In genomic region chr7:28958770-28959169, GRCm38 (mm10) we compare ENCODE assay signal across 8 mouse cellular contexts. TPM values are rescaled to one million over a fixed set of nuclear protein-coding genes. Genes with fewer than 3 reads are reported as not detected.
DNase-seq lines count a peak whose midpoint lies in the region; ATAC-seq and TF ChIP-seq lines count a peak whose summit lies in the region.
"Had no signal": no experiment of that assay in that cellular context is flagged by ENCODE, and none has a peak within 500 bp of the region (broad histone marks: within the 10 kb centered on the region; RNA-seq: fewer than 3 reads in every experiment).

No protein-coding gene starts in this region.

- TF ChIP-seq POLR2A in limb, embryonic 14.5 days (IDR thresholded peaks at IDR 0.05; ENCODE audit: borderline replicate concordance, extremely low read depth, insufficient read depth, insufficient read length), result no peak

- ATAC-seq in heart, embryonic 16.5 days (replicated peaks; ENCODE audit: extremely low read depth, insufficient read depth, low FRiP score), result no peak
- ATAC-seq in midbrain, embryonic 15.5 days (replicated peaks), result no peak
- no peak for ATAC-seq in limb, embryonic 14.5 days (ENCODE audit: low FRiP score, low read depth)

- peak overlapping the region; percentile 95 for H3K27ac ChIP-seq in heart, embryonic 16.5 days (ENCODE audit: low read length)
- no peak overlapping the region for H3K27ac ChIP-seq in midbrain, embryonic 15.5 days
- no peak overlapping the region for H3K27ac ChIP-seq in midbrain, embryonic 10.5 days (replicated peaks)
- H3K27ac ChIP-seq in limb, embryonic 14.5 days (replicated peaks; ENCODE audit: low read depth, low read length), result no peak overlapping the region

- H3K4me2 ChIP-seq in heart, embryonic 16.5 days (ENCODE audit: low read depth, low read length), result peak overlapping the region; percentile 96
- 0 out of 2 replicates have a peak overlapping the region, but pooled peaks have one; percentile 7 for H3K4me2 ChIP-seq in midbrain, embryonic 15.5 days
- peak overlapping the region; percentile 75 for H3K4me2 ChIP-seq in limb, embryonic 14.5 days (replicated peaks; ENCODE audit: low read depth, low read length, severe bottlenecking)

- H3K4me1 ChIP-seq in heart, embryonic 16.5 days (ENCODE audit: control insufficient read depth, insufficient read depth, low read length), result peaks cover 62% of the 10 kb centered on the region
- peaks cover 51% of the 10 kb centered on the region for H3K4me1 ChIP-seq in midbrain, embryonic 15.5 days
- peaks cover 83% of the 10 kb centered on the region for H3K4me1 ChIP-seq in midbrain, embryonic 10.5 days
- H3K4me1 ChIP-seq in limb, embryonic 14.5 days (ENCODE audit: control insufficient read depth, insufficient read depth, low read length), result peaks cover 56% of the 10 kb centered on the region

- peaks cover 3% of the 10 kb centered on the region; the same call in 1 of the 2 replicates for H3K36me3 ChIP-seq in heart, embryonic 16.5 days (ENCODE audit: control insufficient read depth, insufficient read depth)
- no peaks in the 10 kb centered on the region for H3K36me3 ChIP-seq in midbrain, embryonic 15.5 days (replicated peaks)
- H3K36me3 ChIP-seq in midbrain, embryonic 10.5 days, result peaks cover 25% of the 10 kb centered on the region
- H3K36me3 ChIP-seq in limb, embryonic 14.5 days (ENCODE audit: control insufficient read depth, insufficient read depth, low read length), result peaks cover 10% of the 10 kb centered on the region

- H3K9ac ChIP-seq in heart, embryonic 16.5 days (ENCODE audit: low read length), result peak overlapping the region; percentile 100
- H3K9ac ChIP-seq in midbrain, embryonic 15.5 days, result no peak overlapping the region
- no peak overlapping the region for H3K9ac ChIP-seq in limb, embryonic 14.5 days (ENCODE audit: low read depth, low read length, severe bottlenecking)

- H3K9me3 ChIP-seq in heart, embryonic 16.5 days (replicated peaks; ENCODE audit: control insufficient read depth, low read length), result no peaks in the 10 kb centered on the region
- H3K9me3 ChIP-seq in midbrain, embryonic 15.5 days, result no peaks in the 10 kb centered on the region
- no peaks in the 10 kb centered on the region for H3K9me3 ChIP-seq in midbrain, embryonic 10.5 days (replicated peaks)
- H3K9me3 ChIP-seq in limb, embryonic 14.5 days (ENCODE audit: control insufficient read depth, low read length), result no peaks in the 10 kb centered on the region

- WGBS in heart, embryonic 16.5 days, result 56% methylated on average over 1 of the region's 1 CpGs
- WGBS in midbrain, embryonic 15.5 days, result 85% methylated on average over 1 of the region's 1 CpGs
- WGBS in midbrain, embryonic 10.5 days, result 76% methylated on average over 1 of the region's 1 CpGs
- 57% methylated on average over 1 of the region's 1 CpGs for WGBS in limb, embryonic 14.5 days

- H3K4me3 ChIP-seq in heart, embryonic 16.5 days (ENCODE audit: low read length), result peak overlapping the region; percentile 98
- H3K4me3 ChIP-seq in midbrain, embryonic 15.5 days, result no peak overlapping the region
- no peak overlapping the region for H3K4me3 ChIP-seq in midbrain, embryonic 10.5 days
- no peak overlapping the region for H3K4me3 ChIP-seq in limb, embryonic 14.5 days (replicated peaks; ENCODE audit: low read length)

- H3K27me3 ChIP-seq in heart, embryonic 16.5 days (ENCODE audit: control insufficient read depth, insufficient read depth, low read length), result no peaks in the 10 kb centered on the region
- no peaks in the 10 kb centered on the region for H3K27me3 ChIP-seq in midbrain, embryonic 15.5 days (replicated peaks)
- H3K27me3 ChIP-seq in midbrain, embryonic 10.5 days (ENCODE audit: low read depth, poor library complexity, severe bottlenecking), result no peaks in the 10 kb centered on the region
- H3K27me3 ChIP-seq in limb, embryonic 14.5 days (ENCODE audit: control insufficient read depth, insufficient read depth, low read length), result no peaks in the 10 kb centered on the region

- DNase-seq in heart, adult 11 months, result no peak
- DNase-seq in midbrain, embryonic 10.5 days (ENCODE audit: low spot score), result no peak
- no peak for DNase-seq in limb, embryonic 14.5 days (ENCODE audit: low spot score)
- no peak for DNase-seq in natural killer cell, adult 2 months (ENCODE audit: low spot score in 2 of 2)
- DNase-seq in right cerebral cortex, postnatal 25 days, result no peak
- DNase-seq: lung, postnatal 10 days had no signal

RNA-seq across cellular contexts. Expression of gene Actn4, which starts 3.4 kb away (rescaled TPM):
- polyA plus RNA-seq in heart, embryonic 16.5 days (2015; fragmentation: Nextera tagmentation; extraction: Ambion mirVana), result 260 and 301 TPM in 2 replicates
- 140 and 143 TPM in 2 replicates for polyA plus RNA-seq in midbrain, embryonic 15.5 days (2015; fragmentation: Nextera tagmentation; extraction: Ambion mirVana)
- polyA plus RNA-seq in midbrain, embryonic 10.5 days (2016; fragmentation: Nextera tagmentation; extraction: Ambion mirVana), result 236 and 239 TPM in 2 replicates
- polyA plus RNA-seq in limb, embryonic 14.5 days (2012; rRNA removed), result 268 and 299 TPM in 2 replicates
- polyA plus RNA-seq in limb, embryonic 14.5 days (2014; fragmentation: Nextera tagmentation; extraction: Ambion mirVana), result 295 and 304 TPM in 2 replicates

RNA-seq across cellular contexts. Expression of gene Eif3k, which starts 22.9 kb away (rescaled TPM):
- polyA plus RNA-seq in heart, embryonic 16.5 days (2015; fragmentation: Nextera tagmentation; extraction: Ambion mirVana), result 262 and 283 TPM in 2 replicates
- polyA plus RNA-seq in midbrain, embryonic 15.5 days (2015; fragmentation: Nextera tagmentation; extraction: Ambion mirVana), result 269 and 284 TPM in 2 replicates
- polyA plus RNA-seq in midbrain, embryonic 10.5 days (2016; fragmentation: Nextera tagmentation; extraction: Ambion mirVana), result 402 and 429 TPM in 2 replicates
- 473 and 518 TPM in 2 replicates for polyA plus RNA-seq in limb, embryonic 14.5 days (2012; rRNA removed)
- polyA plus RNA-seq in limb, embryonic 14.5 days (2014; fragmentation: Nextera tagmentation; extraction: Ambion mirVana), result 450 TPM in 2 replicates

RNA-seq across cellular contexts. Expression of gene Map4k1, which starts 23.1 kb away (rescaled TPM):
- polyA plus RNA-seq in heart, embryonic 16.5 days (2015; fragmentation: Nextera tagmentation; extraction: Ambion mirVana), result 6.0 and 12.2 TPM in 2 replicates
- 8.5 and 11.4 TPM in 2 replicates for polyA plus RNA-seq in midbrain, embryonic 15.5 days (2015; fragmentation: Nextera tagmentation; extraction: Ambion mirVana)
- 7.9 and 11.4 TPM in 2 replicates for polyA plus RNA-seq in midbrain, embryonic 10.5 days (2016; fragmentation: Nextera tagmentation; extraction: Ambion mirVana)
- polyA plus RNA-seq in limb, embryonic 14.5 days (2012; rRNA removed), result 9.3 and 9.5 TPM in 2 replicates
- polyA plus RNA-seq in limb, embryonic 14.5 days (2014; fragmentation: Nextera tagmentation; extraction: Ambion mirVana), result 6.4 and 7.0 TPM in 2 replicates

Comparison
In these comparisons a context has a peak if more than half of its experiments do, and no peak if none do; other contexts are left out.
1. H3K4me2 ChIP-seq: peak in every context shown above with its lines; median percentile 96 in heart, embryonic 16.5 days; 75 in limb, embryonic 14.5 days; 7 in midbrain, embryonic 15.5 days.